Mouse (Mus musculus) heart, embryonic 16.5 days (tissue): ENCODE measurements at regions not wholly inside any gene's neighbourhood (a gene's known extent, or its start where the extent isn't known, plus 50 kb on each side); places are given as distances from the start of the nearest gene placed in this dataset.

Source experiments
- ATAC-seq: fragments of 200-750 bp; cut with Nextera tagmentation; replicated peaks from 2 replicates; pipeline ENCODE4 v1.8.0; 2017; ENCODE audit warnings: moderate number of reproducible peaks; ENCODE audit not compliant: insufficient read depth, low FRiP score; ENCODE audit errors: extremely low read depth
- H3K27ac ChIP-seq: fragments of 300-500 bp; sonication (generic); 2 replicates; pipeline ENCODE4 v1.5.1; 2014; ENCODE audit warnings: mild to moderate bottlenecking, low read length, control low read depth, moderate library complexity
- H3K27me3 ChIP-seq: fragments of 300-500 bp; sonication (generic); 2 replicates; pipeline ENCODE4 v1.6.1; 2014; ENCODE audit warnings: low read length, mixed read lengths; ENCODE audit not compliant: control insufficient read depth, insufficient read depth
- H3K36me3 ChIP-seq: fragments of 300-500 bp; sonication (generic); 2 replicates; pipeline ENCODE4 v1.6.1; 2014; ENCODE audit not compliant: control insufficient read depth, insufficient read depth
- H3K4me1 ChIP-seq: fragments of 300-500 bp; sonication (generic); 2 replicates; pipeline ENCODE4 v1.6.1; 2014; ENCODE audit warnings: low read length, mixed read lengths; ENCODE audit not compliant: control insufficient read depth, insufficient read depth
- H3K4me2 ChIP-seq: fragments of 300-500 bp; sonication (generic); 2 replicates; pipeline ENCODE4 v1.6.1; 2014; ENCODE audit warnings: low read depth, mild to moderate bottlenecking, control low read depth, low read length
- H3K4me3 ChIP-seq: fragments of 300-500 bp; sonication (generic); 2 replicates; pipeline ENCODE4 v1.5.1; 2014; ENCODE audit warnings: mild to moderate bottlenecking, control low read depth, low read length
- H3K9ac ChIP-seq: fragments of 300-500 bp; sonication (generic); 2 replicates; pipeline ENCODE4 v1.6.1; 2014; ENCODE audit warnings: low read length, control low read depth
- H3K9me3 ChIP-seq: fragments of 300-500 bp; sonication (generic); replicated peaks from 2 replicates; pipeline ENCODE4 v1.6.1; 2016; ENCODE audit warnings: low read length; ENCODE audit not compliant: control insufficient read depth
- WGBS: fragments of 180-500 bp; shearing (Covaris S2); extraction: QIAGEN DNeasy Blood & Tissue Kit; methylation state at CpG from one replicate; pipeline ENCODE4 v1.1.7; 2014; 5-methylcytosine and 5-hydroxymethylcytosine counted together

DNA sequence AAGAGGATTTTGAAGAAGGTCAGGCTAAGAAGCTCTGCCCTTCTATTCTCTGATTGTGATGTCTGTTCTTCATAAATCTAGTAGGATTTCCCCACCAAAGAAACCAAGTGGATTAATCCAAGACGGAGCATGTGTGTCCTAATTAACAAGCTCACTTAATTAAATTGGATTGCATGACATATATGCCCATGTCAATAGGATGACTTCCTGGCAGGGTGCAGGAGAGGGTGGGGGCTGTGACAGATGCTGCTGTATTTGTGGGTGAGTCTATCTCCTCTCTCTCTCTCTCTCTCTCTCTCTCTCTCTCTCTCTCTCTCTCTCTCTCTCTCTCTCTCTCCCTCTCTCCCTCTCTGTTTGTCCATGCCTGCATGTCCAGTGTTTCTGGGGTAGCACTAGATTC lies 149.3 kb upstream of the Gm9833 start:
- no peaks in the 10 kb centered on the region for H3K9me3 ChIP-seq
- no peak overlapping the region for H3K27ac ChIP-seq
- no peak for ATAC-seq
- H3K36me3 ChIP-seq = no peaks in the 10 kb centered on the region
- WGBS = 76% methylated on average over 1 of the region's 1 CpGs
- no peak overlapping the region for H3K4me3 ChIP-seq
- H3K9ac ChIP-seq = no peak overlapping the region
- no peak overlapping the region for H3K4me2 ChIP-seq
- no peaks in the 10 kb centered on the region for H3K27me3 ChIP-seq
- no peaks in the 10 kb centered on the region for H3K4me1 ChIP-seq

DNA sequence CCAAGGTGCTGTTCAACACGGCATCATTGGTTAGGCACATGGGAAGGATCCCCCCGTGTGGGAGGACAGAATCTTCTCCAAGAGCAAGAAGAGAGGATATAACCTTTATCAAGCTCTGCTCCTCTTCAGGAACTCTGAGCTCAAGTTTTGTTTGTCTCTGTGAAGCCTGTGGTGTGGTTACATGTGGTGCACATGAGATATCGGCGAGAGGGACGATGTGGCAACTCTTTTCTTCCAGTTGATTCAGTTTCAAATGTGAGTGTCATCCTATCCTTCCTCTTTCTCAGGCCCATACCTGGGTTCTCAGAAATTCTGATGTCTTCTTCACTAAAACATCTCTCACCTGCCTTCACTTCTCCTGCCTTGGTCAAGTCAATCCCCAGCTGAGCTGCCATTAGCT lies 145.3 kb upstream of the Gm9833 start:
- ATAC-seq = no peak
- H3K9ac ChIP-seq = no peak overlapping the region
- 80% methylated on average over 5 of the region's 5 CpGs for WGBS

DNA sequence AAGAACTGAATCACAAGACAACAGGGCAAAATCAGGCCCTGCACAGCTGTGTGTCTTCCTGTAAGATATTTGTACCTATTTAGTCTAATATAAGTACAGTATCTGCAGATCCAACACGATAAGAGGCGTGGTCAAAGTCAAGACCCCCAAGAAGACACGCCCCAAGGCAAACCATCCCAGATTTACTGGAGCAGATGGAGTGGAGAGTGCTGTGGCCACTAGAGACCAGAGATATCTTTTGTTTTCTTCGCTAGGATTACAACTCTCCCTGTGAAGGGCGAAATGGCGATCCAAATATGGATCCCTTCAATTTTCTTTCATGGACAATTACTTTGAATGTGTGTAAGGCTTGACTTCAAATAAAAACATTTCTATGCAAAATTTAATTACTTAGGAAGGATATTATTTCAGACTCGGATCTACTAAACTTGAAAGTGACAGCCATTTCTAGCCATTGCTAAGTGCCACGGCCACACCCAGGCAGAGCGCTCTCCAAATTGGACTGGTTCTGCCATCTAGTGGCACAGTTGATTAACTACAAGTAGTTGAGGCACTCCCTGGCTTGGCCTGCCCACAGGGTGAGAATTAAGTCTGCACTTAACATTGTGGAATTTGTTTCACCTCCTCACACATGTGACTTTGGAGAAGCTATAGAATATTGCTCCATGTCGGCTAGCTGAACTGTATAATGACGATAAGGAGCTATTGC lies 140.4 kb upstream of the Gm9833 start:
- peak; percentile 77; the same call in 1 of the 2 replicates for ATAC-seq
- peak overlapping the region; percentile 49; the same call in 1 of the 2 replicates for H3K4me2 ChIP-seq

More for the DNA sequence above, 145.3 kb upstream of the Gm9833 start:
- Histone ChIP-seq H3K4me3 (no peak overlapping the region), H3K9me3 (no peaks in the 10 kb centered on the region), H3K4me1 (no peaks in the 10 kb centered on the region), H3K27me3 (no peaks in the 10 kb centered on the region), H3K27ac (no peak overlapping the region), H3K36me3 (no peaks in the 10 kb centered on the region), H3K4me2 (no peak overlapping the region)

DNA sequence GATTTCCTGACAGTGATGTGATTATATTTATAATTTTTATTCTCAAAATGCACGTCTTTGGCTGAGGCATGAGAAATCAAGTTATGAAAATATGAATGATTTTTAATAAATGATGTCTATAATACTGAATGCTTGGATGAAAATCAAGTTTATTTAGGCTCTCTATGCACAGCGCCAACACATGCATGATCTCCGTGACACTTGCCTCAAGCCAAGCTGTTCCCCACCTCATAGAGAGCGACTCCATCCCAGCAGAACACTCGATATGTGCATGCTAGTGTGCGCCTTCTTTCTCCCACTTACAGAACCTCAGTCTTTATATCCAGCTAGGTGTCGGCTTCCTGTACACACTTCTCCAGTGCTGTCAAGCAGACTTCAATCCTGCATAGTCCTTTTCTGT lies 139.8 kb upstream of the Gm9833 start:
- no peak for ATAC-seq
- no peak overlapping the region for H3K4me2 ChIP-seq
- no peaks in the 10 kb centered on the region for H3K36me3 ChIP-seq
- H3K4me3 ChIP-seq = no peak overlapping the region
- no peak overlapping the region for H3K9ac ChIP-seq
- no peaks in the 10 kb centered on the region for H3K9me3 ChIP-seq
- no peak overlapping the region for H3K27ac ChIP-seq
- 68% methylated on average over 7 of the region's 7 CpGs for WGBS
- H3K27me3 ChIP-seq = no peaks in the 10 kb centered on the region
- H3K4me1 ChIP-seq = no peaks in the 10 kb centered on the region

More for the DNA sequence above, 140.4 kb upstream of the Gm9833 start:
- H3K9me3 ChIP-seq = no peaks in the 10 kb centered on the region
- no peaks in the 10 kb centered on the region for H3K4me1 ChIP-seq
- H3K27me3 ChIP-seq = no peaks in the 10 kb centered on the region
- H3K4me3 ChIP-seq = no peak overlapping the region
- no peaks in the 10 kb centered on the region for H3K36me3 ChIP-seq
- H3K9ac ChIP-seq = no peak overlapping the region
- H3K27ac ChIP-seq = no peak overlapping the region
- WGBS = 53% methylated on average over 11 of the region's 11 CpGs

DNA sequence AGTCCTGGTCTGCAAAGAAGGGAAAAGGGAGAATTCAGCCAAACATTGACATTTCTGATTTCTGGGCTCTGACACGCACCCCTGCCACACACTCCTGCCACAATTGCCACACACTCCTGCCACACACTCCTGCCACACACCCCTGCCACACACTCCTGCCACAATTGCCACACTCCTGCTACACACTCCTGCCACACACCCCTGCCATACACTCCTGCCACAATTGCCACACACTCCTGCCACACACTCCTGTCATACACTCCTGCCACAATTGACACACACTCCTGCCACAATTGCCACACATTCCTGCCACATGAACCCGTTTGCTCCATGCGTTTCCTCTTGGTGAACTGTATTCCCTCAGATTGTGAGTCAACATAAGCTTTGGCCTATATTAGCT lies 130.0 kb upstream of the Gm9833 start:
- H3K4me1 ChIP-seq = no peaks in the 10 kb centered on the region
- H3K4me3 ChIP-seq = no peak overlapping the region
- no peak for ATAC-seq
- no peak overlapping the region for H3K9ac ChIP-seq
- H3K27ac ChIP-seq = no peak overlapping the region
- 87% methylated on average over 3 of the region's 3 CpGs for WGBS
- H3K4me2 ChIP-seq = no peak overlapping the region
- no peaks in the 10 kb centered on the region for H3K36me3 ChIP-seq
- no peaks in the 10 kb centered on the region for H3K27me3 ChIP-seq
- H3K9me3 ChIP-seq = no peaks in the 10 kb centered on the region

DNA sequence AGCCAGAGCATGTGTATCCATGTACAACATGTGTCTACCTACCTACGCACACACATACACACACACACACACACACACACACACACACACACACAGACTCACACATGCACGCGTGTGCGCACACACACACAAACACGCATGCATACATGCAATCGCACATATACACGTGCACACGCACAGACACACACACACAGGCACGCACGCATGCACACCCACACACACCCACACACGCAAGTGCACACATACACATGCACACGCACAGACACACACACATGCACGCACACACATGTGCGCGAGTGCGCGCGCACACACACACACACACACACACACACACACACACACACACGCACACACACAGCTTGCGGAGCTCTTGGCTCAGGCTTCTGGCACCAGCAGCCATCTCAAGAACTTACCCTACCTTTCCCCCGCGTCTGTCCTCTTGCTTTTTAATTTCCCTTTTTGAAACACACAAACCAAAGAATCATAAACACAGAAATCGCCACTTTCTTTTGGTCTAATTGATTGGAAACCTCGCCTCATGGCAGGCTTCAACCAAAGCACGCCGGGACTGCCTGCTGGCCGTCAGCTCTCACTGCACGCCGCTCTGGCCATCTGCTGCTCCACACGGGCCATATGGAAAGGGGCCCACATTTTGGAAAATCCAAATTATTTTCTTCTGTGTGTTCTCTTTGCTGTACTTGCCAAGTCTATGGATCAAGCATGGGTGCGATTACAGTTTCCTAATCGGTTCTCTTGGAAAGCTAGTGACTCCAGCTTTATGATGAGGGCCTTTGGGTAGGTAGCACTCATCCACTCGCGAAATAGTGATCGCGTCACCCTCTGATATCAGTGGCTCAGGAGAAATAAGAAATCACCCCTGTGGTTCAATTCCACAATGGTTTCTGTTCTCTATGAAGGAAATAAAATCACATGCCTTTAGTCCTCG lies 127.9 kb upstream of the Gm9833 start:
- WGBS = 92% methylated on average over 37 of the region's 37 CpGs
- H3K27me3 ChIP-seq = no peaks in the 10 kb centered on the region

DNA sequence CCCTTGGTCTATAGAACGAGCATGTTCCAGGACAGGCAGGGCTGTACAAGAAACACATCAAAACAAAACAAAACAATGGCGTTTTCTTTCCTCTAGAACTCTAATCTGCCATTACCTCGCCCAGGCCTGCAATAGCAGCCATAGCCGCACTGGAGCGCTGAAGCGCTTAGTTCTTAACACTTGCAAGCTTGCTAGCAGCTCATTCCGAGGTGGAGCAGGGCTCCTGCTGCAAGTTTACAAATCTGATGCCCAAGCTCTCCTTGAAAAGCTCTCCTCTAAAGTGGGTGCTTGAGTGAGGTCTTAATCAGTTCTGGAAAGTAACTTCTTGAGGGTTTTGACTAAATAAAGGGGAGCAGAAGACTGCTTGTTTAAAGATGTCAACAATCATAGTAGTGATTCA lies 127.2 kb upstream of the Gm9833 start:
- no peak for ATAC-seq
- H3K36me3 ChIP-seq = no peaks in the 10 kb centered on the region
- no peaks in the 10 kb centered on the region for H3K4me1 ChIP-seq
- no peak overlapping the region for H3K4me3 ChIP-seq
- WGBS = 44% methylated on average over 7 of the region's 7 CpGs
- H3K9ac ChIP-seq = no peak overlapping the region
- no peak overlapping the region for H3K27ac ChIP-seq
- no peaks in the 10 kb centered on the region for H3K27me3 ChIP-seq
- no peak overlapping the region for H3K4me2 ChIP-seq
- no peaks in the 10 kb centered on the region for H3K9me3 ChIP-seq

More for the DNA sequence above, 127.9 kb upstream of the Gm9833 start:
- Histone ChIP-seq H3K4me3 (no peak overlapping the region), H3K9me3 (no peaks in the 10 kb centered on the region), H3K4me2 (no peak overlapping the region), H3K36me3 (no peaks in the 10 kb centered on the region), H3K4me1 (no peaks in the 10 kb centered on the region), H3K9ac (no peak overlapping the region), H3K27ac (no peak overlapping the region)
- ATAC-seq = no peak
